Mouse (Mus musculus) ES-CJ7 (cell line): ENCODE data around the gene Gm21954.
A peak's percentile ranks its signal among the peaks of the same experiment; 100 is the strongest.

ENCODE experiments used
- DNase-seq: peaks from one replicate; pipeline ENCODE4 v3.0.0; 2011; ENCODE audit warnings: low read depth, low spot score

Gene Gm21954

DNA sequence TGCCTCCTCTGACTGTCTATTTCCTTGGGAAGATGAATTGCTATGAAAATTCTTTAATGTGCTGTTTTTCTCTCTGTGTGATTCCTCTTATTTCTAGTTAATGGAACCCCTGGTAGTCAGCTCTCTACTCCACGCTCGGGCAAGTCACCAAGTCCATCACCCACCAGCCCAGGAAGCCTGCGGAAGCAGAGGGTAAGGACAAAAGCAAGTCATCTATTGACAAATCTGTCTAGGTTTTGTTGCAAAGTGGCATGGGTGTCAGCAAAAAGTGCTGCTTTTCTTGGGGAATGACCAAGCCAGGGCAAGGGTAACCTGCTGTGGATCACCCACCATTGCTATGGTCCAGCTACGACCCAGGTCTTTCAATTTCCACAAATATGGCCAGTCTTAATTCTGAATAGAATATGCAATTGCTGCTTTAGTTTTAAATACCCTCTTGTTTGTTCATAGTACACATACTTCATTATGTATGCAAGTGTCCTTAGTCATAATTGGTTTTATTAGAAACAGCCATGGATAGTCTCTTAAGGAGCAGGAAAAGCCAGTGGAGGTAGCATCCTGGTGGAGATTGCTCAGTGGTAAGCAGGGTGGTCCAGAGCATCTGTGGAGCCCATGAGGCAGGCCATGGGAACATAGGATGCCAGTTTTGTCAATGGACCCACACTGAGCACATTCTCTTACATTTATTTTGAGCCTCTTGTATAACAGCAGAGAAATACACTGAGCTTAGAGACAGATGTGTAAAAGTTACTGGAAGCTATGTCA lies 8.9 kb downstream of the Gm21954 start:
- no peak for DNase-seq

DNA sequence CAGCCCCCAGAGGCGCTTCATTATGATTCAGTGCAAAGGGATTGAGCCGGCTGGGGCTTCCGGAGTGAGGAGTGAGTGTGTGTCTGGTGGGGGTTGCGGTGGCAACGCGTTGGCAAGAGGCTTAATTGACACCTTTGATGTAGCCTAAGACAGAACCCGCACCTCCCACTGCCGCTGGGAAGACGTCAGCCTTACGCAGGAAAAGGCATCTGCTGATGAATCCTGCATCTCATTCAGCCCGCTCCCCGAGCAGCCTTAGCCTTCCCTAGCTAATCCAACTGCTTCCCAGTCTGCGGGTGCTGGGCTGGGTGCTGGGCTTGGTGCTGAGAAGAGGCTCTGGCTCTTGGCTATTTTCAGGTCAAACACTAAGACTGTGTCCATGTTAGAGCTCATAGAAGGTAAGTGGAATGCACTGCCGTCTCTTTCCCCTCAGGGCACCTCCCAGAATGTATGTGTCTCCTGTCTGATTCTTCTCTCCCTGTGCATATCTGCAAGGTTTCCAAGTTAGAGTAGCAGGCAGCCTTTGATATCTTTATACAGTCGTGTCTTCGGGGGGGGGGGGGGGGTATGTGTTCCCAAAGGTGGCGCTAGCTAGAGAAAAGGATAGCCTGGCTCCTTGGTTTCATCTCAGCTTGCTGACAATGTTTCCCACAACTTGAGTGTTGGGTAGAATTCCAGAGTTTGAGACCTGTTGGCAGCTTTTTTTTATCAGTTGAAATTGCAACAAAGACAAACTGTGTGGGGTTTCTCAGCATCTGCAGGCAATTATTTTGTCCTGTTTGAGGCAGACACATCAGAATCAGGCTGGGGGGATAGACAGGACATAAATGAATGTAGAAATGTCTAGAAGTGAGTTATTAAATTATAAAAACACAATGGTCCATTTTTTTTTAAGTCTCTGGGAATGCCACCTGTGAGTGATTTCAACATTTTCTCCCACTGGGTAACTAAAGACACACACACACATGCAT lies 10.0 kb downstream of the Gm21954 start:
- DNase-seq = peak; percentile 56

DNA sequence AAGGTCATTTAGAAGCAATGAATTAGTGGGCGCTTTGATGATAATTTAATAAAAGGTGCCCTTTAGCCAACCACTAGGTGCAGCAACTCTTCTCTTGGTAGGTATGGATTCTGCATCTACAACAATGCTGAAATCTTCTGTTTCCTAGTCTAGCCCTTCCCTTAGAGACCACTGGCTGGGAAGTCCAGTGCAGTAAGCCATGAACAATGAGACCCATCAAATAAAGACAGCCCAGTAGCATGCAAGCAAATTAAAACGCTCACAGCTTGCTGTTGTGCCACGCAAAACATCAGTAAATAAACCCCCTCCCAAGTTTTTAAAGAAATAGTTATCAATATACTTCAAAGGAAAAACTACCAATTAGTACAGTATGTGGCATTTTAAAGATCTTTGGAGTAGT lies 10.9 kb downstream of the Gm21954 start:
- no peak for DNase-seq

DNA sequence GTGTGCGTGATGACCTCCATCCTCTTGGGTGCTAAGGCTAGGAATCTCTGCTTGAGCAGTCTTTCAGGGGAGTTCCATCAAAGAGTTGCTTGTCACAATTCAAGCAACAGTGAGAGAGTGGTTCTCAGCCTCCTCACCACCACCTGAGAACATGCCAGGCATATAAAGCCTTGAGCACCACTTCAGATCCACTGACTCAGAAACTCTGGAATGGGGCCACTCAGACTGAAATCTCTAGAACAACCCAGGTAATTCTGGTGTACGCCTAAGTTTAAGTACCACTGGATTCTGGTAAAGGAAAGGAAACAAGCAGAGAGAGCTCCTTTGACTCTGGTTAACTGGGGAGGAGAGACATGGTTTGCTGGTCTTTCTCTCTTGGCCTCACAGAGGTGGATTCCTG lies 19.5 kb downstream of the Gm21954 start:
- DNase-seq = no peak

DNA sequence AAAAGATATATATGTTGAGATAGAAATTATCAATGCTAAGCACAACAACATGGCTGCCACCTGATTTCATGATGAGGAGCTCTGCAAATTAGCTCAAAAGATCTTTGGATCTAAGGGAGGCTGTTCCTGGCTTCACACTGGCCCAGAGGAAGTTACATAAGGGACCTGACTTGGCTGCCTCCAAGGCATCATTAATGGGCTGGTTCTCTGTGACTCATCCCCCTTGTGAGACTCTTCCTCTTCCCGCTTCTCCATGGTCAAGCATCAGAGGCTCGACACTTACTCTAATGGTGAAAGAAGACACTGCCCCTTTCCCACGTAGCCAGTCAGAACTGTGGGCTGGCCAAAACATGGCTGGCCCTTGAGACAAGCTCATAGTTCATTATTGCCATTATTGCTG lies 20.1 kb downstream of the Gm21954 start:
- no peak for DNase-seq

DNA sequence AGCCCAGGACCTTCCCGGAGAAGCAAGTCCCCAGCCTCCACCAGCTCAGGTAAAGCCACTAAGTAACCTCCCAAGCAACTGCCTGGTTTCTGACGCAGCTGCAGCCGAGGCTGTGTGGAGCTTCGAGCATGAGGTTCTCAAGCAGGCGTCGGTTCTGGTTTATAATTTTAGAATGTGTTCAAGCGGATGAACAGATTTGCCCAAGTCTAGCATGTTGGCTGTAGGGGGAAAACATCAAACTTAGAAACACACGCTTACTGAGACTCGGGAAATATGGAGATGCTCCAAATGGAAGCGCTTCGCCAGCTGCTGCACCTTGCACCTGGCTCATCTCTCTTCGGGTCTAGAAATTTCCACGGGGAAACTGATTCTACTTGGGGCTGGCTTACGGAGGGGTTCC lies 21.0 kb downstream of the Gm21954 start:
- no peak for DNase-seq

DNA sequence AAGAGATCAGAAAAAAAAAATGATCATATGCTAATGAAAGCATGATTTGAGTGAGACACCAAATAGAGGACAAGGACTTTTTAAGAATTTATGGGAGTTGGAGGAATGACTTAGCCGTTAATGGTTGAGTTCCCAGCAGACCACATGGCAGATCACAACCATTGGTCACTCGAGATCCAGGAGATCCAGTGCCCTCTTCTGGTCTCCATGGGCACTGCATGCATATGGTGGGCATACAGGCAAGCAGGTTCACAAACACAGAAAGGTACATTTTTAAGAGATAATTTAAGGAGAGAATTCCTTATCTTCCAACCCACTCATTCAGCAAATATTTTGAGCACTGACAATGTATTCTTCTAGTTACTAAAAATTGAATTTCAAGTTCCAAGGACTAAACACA lies 22.9 kb downstream of the Gm21954 start:
- DNase-seq = peak; percentile 23

DNA sequence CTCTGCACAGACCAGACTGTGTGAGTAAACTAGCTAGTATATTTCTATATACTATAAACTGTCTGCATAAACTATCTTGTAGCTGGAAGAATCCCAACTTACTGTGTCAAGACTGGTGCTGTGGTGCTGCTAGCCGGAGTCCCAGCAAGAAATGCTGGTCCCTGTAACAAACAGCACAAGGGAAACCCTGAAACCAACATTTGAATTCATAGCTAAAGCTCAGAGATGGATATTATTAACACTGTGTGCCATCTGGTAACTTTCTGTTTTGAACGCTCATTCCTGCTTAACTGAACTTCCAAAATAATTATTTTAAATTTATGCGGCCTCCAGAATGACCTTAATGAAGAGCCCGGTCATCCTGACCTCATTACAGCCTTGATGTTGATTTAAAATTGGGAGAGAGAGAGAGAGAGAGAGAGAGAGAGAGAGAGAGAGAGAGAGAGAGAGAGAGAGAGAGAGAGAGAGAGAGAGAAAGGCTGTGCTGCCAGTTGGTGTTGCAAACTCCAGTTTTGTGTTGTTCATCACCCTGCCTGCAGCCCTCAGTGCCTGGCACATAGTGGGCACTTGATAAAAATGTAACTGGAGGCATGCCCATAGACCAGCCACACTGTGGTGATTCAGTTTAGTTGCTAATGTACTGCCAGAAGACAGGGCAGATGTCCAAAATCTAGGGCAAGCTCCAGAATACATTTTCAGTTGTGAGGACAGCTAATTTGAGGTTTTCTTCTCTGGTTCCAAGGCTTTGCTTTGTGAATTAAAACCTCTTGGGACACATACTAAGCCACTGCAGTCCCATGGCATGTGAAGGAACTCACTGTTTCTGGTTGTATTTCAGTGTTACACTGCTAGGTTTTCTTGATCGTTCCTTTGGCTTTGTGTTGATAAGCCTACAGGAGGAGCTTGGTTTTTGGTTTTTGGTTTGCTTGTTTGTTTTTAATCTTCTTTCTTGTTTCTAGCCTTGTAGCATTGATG lies 24.2 kb downstream of the Gm21954 start:
- DNase-seq = no peak

DNA sequence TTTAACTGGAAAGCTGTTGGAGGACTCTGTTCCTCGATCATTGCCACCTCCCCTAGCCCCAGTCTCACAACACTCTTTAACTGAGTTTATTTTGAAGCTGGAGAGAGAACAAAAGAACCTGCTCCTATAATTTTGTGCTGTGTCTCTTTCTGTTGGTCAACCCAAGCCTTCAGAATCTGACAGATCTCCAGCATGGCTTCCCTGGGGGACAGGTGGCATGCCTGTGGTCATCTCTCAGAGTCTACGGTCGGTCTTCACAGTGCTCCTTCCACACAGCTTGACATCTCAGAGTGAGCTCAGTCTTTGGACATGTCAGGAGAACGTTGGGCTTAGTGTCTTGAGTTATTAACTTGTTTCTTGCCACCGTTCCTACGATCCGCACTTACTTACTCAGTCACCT lies 25.3 kb downstream of the Gm21954 start:
- DNase-seq = no peak

DNA sequence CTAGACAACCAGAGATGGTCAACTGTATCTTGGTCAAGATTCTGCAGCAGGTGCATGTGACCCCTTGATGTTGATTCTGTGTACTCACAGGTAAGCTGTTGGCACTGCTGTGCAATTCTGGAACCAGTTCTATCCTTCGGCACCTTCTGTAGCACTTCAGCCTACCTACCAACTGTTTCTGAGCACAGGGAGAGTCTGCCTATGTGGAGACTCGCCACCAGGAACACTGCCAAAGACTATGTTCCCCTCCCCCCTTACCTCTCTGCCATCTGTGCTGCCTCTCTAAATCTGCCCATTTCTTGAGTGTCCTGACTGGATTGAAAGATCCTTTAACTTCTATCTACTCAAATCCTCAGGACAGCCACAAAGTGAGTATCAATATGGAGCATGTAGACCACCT lies 28.3 kb downstream of the Gm21954 start:
- no peak for DNase-seq

DNA sequence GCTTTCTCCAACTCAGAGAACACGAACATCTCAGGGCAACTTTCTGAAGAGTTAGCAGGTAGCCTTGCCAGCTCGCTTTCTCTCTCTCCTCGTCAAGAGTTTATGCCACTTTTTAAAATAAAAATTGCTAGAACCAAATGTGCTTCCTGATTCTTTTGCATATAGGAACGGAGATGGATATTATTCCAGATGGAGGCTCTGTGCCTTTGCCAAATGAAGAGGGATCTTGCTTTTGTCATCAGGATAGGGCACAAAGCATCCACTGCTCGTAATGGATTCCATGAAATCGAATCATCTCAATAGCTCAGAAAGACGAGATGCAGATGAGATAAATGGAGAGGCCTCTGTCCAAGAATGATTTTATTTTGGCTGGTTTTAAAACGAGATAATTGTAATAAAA lies 28.7 kb downstream of the Gm21954 start:
- DNase-seq = no peak

DNA sequence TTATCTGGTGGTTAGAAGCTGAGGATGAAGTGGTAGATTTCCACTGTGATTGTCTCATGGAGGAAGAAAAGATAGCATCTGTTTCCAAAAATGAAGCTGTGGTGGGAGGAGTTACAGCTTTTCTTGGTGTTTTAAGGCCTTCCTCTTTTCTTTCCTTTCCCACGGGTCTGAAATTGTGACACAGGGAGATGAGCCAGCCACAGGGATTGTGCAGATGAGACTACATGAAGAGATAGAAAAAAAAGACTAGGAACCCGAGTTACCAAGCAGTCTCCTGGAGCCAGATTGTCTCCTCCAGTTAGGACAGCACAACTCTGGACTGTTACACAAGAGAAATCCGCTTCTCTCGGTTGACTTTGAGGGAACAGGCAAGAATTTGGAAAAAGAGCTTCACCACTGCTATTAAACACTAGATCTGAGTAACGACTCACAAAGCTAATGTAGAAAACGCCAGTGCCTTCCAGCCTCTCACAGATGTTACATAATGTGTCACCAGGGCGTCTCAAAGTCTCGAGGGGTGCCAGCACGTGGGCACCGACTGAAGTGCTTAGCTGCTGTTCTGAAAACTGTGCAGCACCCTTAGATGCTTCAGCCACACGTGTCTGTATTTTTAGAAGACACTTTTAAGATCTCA lies 29.9 kb downstream of the Gm21954 start:
- no peak for DNase-seq

DNA sequence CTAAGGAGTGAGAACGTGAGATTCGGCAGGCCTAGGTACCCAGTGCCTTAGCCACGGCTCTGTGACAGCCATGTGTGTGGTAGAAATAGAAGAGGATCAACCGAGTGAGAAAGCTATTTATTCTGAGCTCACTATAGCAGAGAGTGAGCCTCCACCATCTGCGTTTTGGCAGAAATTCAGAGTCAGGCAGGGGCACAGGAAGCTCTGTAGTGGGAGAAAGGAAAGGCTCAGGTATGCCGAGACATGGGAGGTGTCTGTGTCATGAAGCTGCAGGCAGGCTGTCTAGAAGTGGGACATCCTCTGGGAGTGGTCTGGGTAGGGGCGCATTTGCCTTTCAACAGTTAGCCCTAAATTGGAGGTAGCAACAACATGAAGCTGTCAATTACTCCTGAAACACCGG lies 31.7 kb downstream of the Gm21954 start:
- no peak for DNase-seq

DNA sequence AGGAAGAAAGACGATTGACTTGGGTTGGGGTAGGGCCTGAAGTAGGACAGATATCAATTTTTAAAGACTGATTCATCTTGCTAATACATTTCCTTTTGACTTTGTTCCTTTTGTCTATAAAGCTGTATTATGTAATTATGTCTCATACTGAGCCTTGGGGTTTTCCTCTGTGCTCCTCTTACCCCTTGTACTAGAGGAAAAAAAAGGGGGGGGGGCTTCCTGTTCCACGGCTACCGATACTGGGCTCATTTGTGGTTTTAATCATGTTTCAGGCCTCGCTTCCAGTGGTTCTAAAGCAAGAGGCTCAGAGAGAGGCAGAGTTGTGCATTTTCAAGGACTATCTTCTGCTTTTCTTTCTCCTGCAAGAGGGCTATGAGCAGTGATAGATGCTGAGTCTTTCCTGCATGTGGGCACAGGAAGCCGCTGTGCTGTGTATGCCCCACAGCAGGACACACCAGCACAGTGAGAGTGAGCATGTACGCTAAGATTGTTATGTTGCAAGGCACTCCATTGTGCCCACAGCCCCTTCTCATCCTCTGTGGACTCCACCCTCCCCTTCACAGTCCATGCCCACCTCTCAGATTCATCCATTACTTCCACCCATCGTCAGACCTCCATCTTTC lies 33.1 kb downstream of the Gm21954 start:
- no peak for DNase-seq

DNA sequence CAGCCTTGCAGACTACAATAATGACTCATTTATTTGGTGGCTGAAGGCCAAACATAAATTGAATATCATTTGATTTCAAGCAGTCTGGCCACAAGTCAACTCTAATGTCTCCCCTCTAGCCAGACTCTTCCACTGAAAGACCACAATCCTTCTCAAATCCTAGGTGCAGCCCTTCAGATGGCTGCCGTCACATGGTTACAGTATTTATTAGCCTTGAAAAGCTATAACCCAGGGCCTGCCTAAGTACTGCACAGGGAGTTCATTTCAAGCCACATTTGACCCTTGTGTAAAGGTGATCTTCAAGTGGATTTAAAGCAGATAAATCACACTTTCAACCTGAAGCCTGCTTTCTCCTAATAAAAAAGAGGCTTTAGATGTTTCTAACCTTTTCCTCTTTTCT lies 37.7 kb downstream of the Gm21954 start:
- DNase-seq = no peak

DNA sequence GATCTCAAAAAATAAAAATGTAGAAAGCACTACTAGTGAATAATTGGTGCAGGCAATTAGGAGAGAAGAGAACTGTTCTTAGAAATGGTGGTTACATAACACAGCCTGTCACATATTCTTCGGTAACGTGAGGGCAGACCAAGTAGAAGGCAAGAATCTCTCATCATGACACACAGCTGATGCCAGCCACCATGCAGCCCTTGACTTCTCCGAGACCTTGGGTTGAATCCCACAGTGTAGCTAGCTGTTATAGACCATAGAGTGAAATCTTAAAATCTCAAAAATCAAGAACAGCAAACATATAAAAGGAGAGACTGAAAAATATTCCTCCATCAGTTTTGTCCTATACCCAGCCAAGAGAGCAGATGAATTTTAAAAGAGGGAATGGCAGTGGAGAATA lies 40.8 kb downstream of the Gm21954 start:
- DNase-seq = no peak

DNA sequence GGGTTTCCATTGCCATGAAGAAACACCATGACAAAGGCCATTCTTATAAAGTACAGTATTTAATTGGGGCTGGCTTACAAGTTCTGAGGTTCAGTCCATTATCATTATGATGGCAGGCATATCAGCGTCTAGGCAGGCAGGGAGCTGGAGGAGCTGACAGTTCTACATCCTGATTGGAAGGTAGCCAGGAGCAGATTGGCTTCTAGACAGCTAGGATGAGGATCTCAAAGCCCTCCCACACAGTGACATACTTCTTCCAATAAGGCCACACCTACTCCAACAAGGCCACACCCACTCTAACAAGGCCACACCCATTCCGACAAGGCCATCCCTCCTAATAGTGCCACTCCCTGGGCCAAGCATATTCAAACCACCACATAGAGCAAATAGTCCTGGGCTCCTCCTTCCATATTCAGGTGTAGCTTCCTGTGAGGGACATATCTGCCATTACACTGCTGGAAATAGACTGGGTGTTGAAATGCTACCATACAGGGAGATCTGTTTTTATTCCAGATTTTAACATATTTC lies 41.9 kb downstream of the Gm21954 start:
- DNase-seq = peak; percentile 18

DNA sequence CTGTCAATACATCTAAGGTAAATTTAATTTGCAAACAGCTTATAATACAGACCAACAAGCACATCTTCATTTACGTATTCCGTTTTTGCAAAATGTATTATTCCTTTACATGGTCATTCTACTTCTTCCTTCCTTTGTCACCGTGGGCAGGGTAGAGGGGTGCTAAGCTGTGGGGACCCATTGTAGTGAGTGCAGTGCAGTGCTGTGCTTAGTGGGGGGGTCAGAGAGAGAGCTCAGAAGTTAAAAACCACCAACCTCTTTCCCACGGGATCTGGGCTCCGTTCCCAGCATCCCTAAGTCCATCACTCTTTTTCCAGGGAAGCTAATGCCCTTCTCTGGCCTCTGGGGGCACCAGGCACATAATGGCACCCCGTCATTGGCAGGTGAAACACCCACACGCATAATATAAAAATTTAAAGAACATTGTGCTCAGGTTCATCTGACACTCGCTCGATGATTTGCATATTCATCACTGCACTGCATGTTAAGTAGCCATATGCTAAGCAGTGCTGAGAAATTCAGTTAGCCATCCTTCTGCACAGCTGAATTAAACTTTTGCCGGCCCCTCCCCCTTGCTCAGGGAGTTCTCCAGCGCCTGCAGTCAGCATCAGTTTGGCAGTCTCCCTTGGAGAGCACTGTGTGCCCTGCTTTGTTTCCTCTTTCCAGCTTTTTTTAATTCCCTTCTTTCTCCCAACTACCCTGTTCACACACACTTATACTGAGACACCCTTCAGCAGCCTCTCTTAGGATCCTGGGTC lies 48.2 kb downstream of the Gm21954 start:
- no peak for DNase-seq

DNA sequence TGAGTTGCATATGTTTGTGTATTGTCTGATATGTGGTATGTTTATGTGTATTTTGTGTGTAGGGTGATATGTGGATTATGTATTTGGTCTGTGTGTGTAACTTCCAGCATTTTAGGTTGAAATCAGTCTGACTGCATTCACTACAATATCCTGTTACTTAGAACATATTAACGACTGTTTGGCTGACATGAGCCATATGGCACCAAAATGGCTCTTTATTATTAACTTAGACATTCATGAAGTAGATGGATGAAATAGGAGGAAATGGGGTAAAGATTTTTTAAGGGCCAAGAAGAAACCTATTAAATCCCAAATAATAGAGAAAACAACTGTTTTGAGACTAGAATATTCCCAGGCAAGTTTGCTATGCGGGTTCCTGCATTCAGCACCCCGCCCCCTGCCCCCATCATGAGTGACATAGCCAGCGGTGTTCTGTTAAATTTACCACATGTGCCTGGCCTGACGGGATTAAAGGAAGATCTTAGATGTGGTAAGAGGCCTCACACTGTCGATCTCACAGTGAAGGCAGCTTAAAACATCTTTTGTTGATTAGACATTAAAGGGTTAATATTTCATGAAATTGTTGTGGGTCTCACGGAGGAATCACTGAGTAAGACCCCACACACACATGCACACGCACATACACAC lies 51.5 kb downstream of the Gm21954 start:
- DNase-seq = no peak
